ENCODE assay signal across 9 mouse cellular contexts in genomic region chr11:115511121-115511520, GRCm38 (mm10). TPM values are rescaled to one million over a fixed set of nuclear protein-coding genes. Genes with fewer than 3 reads are reported as not detected.
DNase-seq lines count a peak whose midpoint lies in the region; ATAC-seq and TF ChIP-seq lines count a peak whose summit lies in the region.
"Had no signal": no experiment of that assay in that cellular context is flagged by ENCODE, and none has a peak within 500 bp of the region (broad histone marks: within the 10 kb centered on the region; RNA-seq: fewer than 3 reads in every experiment).

No protein-coding gene starts in this region.

- ATAC-seq in hindbrain, embryonic 12.5 days (ENCODE audit: low FRiP score) = no peak
- ATAC-seq in megakaryocyte-erythroid progenitor cell, adult 5-6 weeks (replicated peaks; ENCODE audit: low FRiP score, low TSS enrichment, poor library complexity, severe bottlenecking) = peak; percentile 56

- peak overlapping the region; percentile 100; the same call in 1 of the 2 replicates for H3K4me3 ChIP-seq in E14TG2a.4 (replicated peaks; ENCODE audit: low read length)
- peak overlapping the region; percentile 29 for H3K4me3 ChIP-seq in bone marrow, adult 2 months (replicated peaks; ENCODE audit: control insufficient read depth, low read depth, low read length)
- H3K4me3 ChIP-seq in hindbrain, embryonic 12.5 days = peak overlapping the region; percentile 99

- H3K36me3 ChIP-seq in E14TG2a.4 (ENCODE audit: insufficient read depth, low read length) = peaks cover 42% of the 10 kb centered on the region
- H3K36me3 ChIP-seq in hindbrain, embryonic 12.5 days = 0 out of 2 replicates have a peak, but pooled peaks cover 4% of the 10 kb centered on the region

- peak; percentile 34; the same call in 1 of the 2 replicates for TF ChIP-seq POLR2A in bone marrow, adult 2 months (IDR thresholded peaks at IDR 0.05; ENCODE audit: borderline replicate concordance, control insufficient read depth, low read depth, low read length)

- 49% methylated on average over 2 of the region's 2 CpGs for WGBS in bone marrow, adult 2 months
- WGBS in hindbrain, embryonic 12.5 days = 67% methylated on average over 2 of the region's 2 CpGs

- H3K4me2 ChIP-seq in hindbrain, embryonic 12.5 days (replicated peaks) = peak overlapping the region; percentile 87

- no peak for DNase-seq in ovary, postnatal 36 days (ENCODE audit: low spot score)
- no peak for DNase-seq in B cell, adult 2 months
- no peak for DNase-seq in adipocyte (ENCODE audit: low spot score)
- DNase-seq: adrenal gland, postnatal 36 days; kidney, adult 8-10 months had no signal

- peak overlapping the region; percentile 99 for H3K9ac ChIP-seq in hindbrain, embryonic 12.5 days

- TF ChIP-seq CTCF in E14TG2a.4 (conservative IDR thresholded peaks at IDR 0.05; ENCODE audit: low read length) = no peak
- no peak for TF ChIP-seq CTCF in bone marrow, adult 2 months (IDR thresholded peaks at IDR 0.05; ENCODE audit: control insufficient read depth, insufficient read depth, low read length)

- peak overlapping the region; percentile 61; the same call in 1 of the 2 replicates for H3K27ac ChIP-seq in bone marrow, adult 2 months (ENCODE audit: control insufficient read depth, insufficient read depth, low read depth, low read length, poor library complexity)
- H3K27ac ChIP-seq in hindbrain, embryonic 12.5 days = 0 out of 2 replicates have a peak overlapping the region, but pooled peaks have one; percentile 90

- H3K27me3 ChIP-seq in E14TG2a.4 (ENCODE audit: insufficient read depth, low read length) = no peaks in the 10 kb centered on the region
- no peaks in the 10 kb centered on the region for H3K27me3 ChIP-seq in hindbrain, embryonic 12.5 days

- peaks cover 81% of the 10 kb centered on the region for H3K4me1 ChIP-seq in E14TG2a.4 (replicated peaks; ENCODE audit: low read depth, low read length)
- peaks cover 18% of the 10 kb centered on the region for H3K4me1 ChIP-seq in bone marrow, adult 2 months (ENCODE audit: control insufficient read depth, insufficient read depth, low read length)
- peaks cover 59% of the 10 kb centered on the region for H3K4me1 ChIP-seq in hindbrain, embryonic 12.5 days

- no peaks in the 10 kb centered on the region for H3K9me3 ChIP-seq in E14TG2a.4 (ENCODE audit: low read length)
- no peaks in the 10 kb centered on the region for H3K9me3 ChIP-seq in hindbrain, embryonic 12.5 days (replicated peaks)

RNA-seq across cellular contexts. Expression of gene Jpt1, which starts 3.1 kb away (rescaled TPM):
- 106 and 149 TPM in 2 replicates for polyA plus RNA-seq in bone marrow, adult 2 months (2011; ENCODE audit: insufficient read depth, insufficient read length, low replicate concordance, missing spikeins)
- polyA plus RNA-seq in hindbrain, embryonic 12.5 days (2016; fragmentation: Nextera tagmentation; extraction: Ambion mirVana) = 953 and 959 TPM in 2 replicates
- 167 and 191 TPM in 2 replicates for total RNA-seq in megakaryocyte-erythroid progenitor cell, adult 5-6 weeks (2014; fragmentation: Nextera tagmentation)
- 122 and 142 TPM in 2 replicates for total RNA-seq in megakaryocyte-erythroid progenitor cell, adult 5-6 weeks (2017)

RNA-seq across cellular contexts. Expression of gene Nt5c, which starts 19.5 kb away (rescaled TPM):
- polyA plus RNA-seq in bone marrow, adult 2 months (2011; ENCODE audit: insufficient read depth, insufficient read length, low replicate concordance, missing spikeins) = 47.5 and 56.4 TPM in 2 replicates
- 81.5 and 86.5 TPM in 2 replicates for polyA plus RNA-seq in hindbrain, embryonic 12.5 days (2016; fragmentation: Nextera tagmentation; extraction: Ambion mirVana)
- total RNA-seq in megakaryocyte-erythroid progenitor cell, adult 5-6 weeks (2014; fragmentation: Nextera tagmentation) = 81.6 and 117 TPM in 2 replicates
- total RNA-seq in megakaryocyte-erythroid progenitor cell, adult 5-6 weeks (2017) = 79.8 and 101 TPM in 2 replicates

RNA-seq across cellular contexts. Expression of gene Sumo2, which starts 25.0 kb away (rescaled TPM):
- 188 and 202 TPM in 2 replicates for polyA plus RNA-seq in bone marrow, adult 2 months (2011; ENCODE audit: insufficient read depth, insufficient read length, low replicate concordance, missing spikeins)
- polyA plus RNA-seq in hindbrain, embryonic 12.5 days (2016; fragmentation: Nextera tagmentation; extraction: Ambion mirVana) = 1,185 and 1,202 TPM in 2 replicates
- total RNA-seq in megakaryocyte-erythroid progenitor cell, adult 5-6 weeks (2014; fragmentation: Nextera tagmentation) = 541 and 596 TPM in 2 replicates
- total RNA-seq in megakaryocyte-erythroid progenitor cell, adult 5-6 weeks (2017) = 518 and 674 TPM in 2 replicates

RNA-seq across cellular contexts. Expression of gene Armc7, which starts 35.7 kb away (rescaled TPM):
- polyA plus RNA-seq in bone marrow, adult 2 months (2011; ENCODE audit: insufficient read depth, insufficient read length, low replicate concordance, missing spikeins) = 4.4 and 18.7 TPM in 2 replicates
- polyA plus RNA-seq in hindbrain, embryonic 12.5 days (2016; fragmentation: Nextera tagmentation; extraction: Ambion mirVana) = 10.2 and 15.2 TPM in 2 replicates
- 4.2 and 10.1 TPM in 2 replicates for total RNA-seq in megakaryocyte-erythroid progenitor cell, adult 5-6 weeks (2014; fragmentation: Nextera tagmentation)
- total RNA-seq in megakaryocyte-erythroid progenitor cell, adult 5-6 weeks (2017) = 8.3 and 8.7 TPM in 2 replicates

RNA-seq across cellular contexts. Expression of gene Slc16a5, which starts 48.8 kb away (rescaled TPM):
- 1.8 TPM in 1 of 2 replicates, not detected in the other for polyA plus RNA-seq in bone marrow, adult 2 months (2011; ENCODE audit: insufficient read depth, insufficient read length, low replicate concordance, missing spikeins)
- not detected in 2 replicates for polyA plus RNA-seq in hindbrain, embryonic 12.5 days (2016; fragmentation: Nextera tagmentation; extraction: Ambion mirVana)
- not detected in 2 replicates for total RNA-seq in megakaryocyte-erythroid progenitor cell, adult 5-6 weeks (2014; fragmentation: Nextera tagmentation)
- not detected in 2 replicates for total RNA-seq in megakaryocyte-erythroid progenitor cell, adult 5-6 weeks (2017)

Comparison
In these comparisons a context has a peak if more than half of its experiments do, and no peak if none do; other contexts are left out.
1. H3K4me3 ChIP-seq: peak in every context shown above with its lines; median percentile 100 in E14TG2a.4; 99 in hindbrain, embryonic 12.5 days; 29 in bone marrow, adult 2 months.